Mouse (Mus musculus): ENCODE data around the gene Rnf8. TPM values are rescaled to one million over a fixed set of nuclear protein-coding genes. Genes with fewer than 3 reads are reported as not detected.
A peak's percentile ranks its signal among the peaks of the same experiment; 100 is the strongest.

The Rnf8 gene
- total and polyA plus RNA-seq, 3 experiments: 15.6 to 19.2 (median 18.1) TPM

- no peak overlapping the region for H3K4me3 ChIP-seq
- H3K4me1 ChIP-seq (ENCODE audit: control insufficient read depth, insufficient read depth, low read length): no peaks in the 10 kb centered on the region
- no peaks in the 10 kb centered on the region for H3K36me3 ChIP-seq (ENCODE audit: control insufficient read depth, insufficient read depth, low read length)
- WGBS: 72% methylated on average over 15 of the region's 15 CpGs
- no peak overlapping the region for H3K27ac ChIP-seq
- intact Hi-C loops (cut with DNase I): no loop called here
- H3K27me3 ChIP-seq (ENCODE audit: control insufficient read depth, insufficient read depth, low read length): no peaks in the 10 kb centered on the region
- no peak for TF ChIP-seq CTCF (IDR thresholded peaks at IDR 0.05)
- no peak for TF ChIP-seq POLR2A (IDR thresholded peaks at IDR 0.05; ENCODE audit: insufficient read depth, low read depth, low read length)
- no peak for TF ChIP-seq EP300 (IDR thresholded peaks at IDR 0.05; ENCODE audit: insufficient read depth, low read depth, low read length)
- H3K9ac ChIP-seq (ENCODE audit: low read depth, low read length): no peak overlapping the region
- H3K79me2 ChIP-seq (replicated peaks; ENCODE audit: control insufficient read depth, insufficient read depth, low read length): no peaks in the 10 kb centered on the region
- DNase-seq: peak in 1 of 2 experiments; percentile 19
Measured at GRCm38 (mm10) chr17:29595891-29596770, 18.5 kb upstream of the Rnf8 start.

GRCm38 (mm10) chr17:29596771-29597132, 17.8 kb upstream of the Rnf8 start:
- H3K36me3 ChIP-seq (ENCODE audit: control insufficient read depth, insufficient read depth, low read length): no peaks in the 10 kb centered on the region
- TF ChIP-seq POLR2A (IDR thresholded peaks at IDR 0.05; ENCODE audit: insufficient read depth, low read depth, low read length) (no peak), CTCF (IDR thresholded peaks at IDR 0.05) (no peak), EP300 (IDR thresholded peaks at IDR 0.05; ENCODE audit: insufficient read depth, low read depth, low read length) (no peak)

GRCm38 (mm10) chr17:29599051-29599450, 15.5 kb upstream of the Rnf8 start:
- H3K4me1 ChIP-seq (ENCODE audit: control insufficient read depth, insufficient read depth, low read length): no peaks in the 10 kb centered on the region
- H3K79me2 ChIP-seq (replicated peaks; ENCODE audit: control insufficient read depth, insufficient read depth, low read length): no peaks in the 10 kb centered on the region
- no peak overlapping the region for H3K27ac ChIP-seq
- H3K36me3 ChIP-seq (ENCODE audit: control insufficient read depth, insufficient read depth, low read length): no peaks in the 10 kb centered on the region
- H3K27me3 ChIP-seq (ENCODE audit: control insufficient read depth, insufficient read depth, low read length): no peaks in the 10 kb centered on the region
- TF ChIP-seq CTCF (IDR thresholded peaks at IDR 0.05) (no peak), EP300 (IDR thresholded peaks at IDR 0.05; ENCODE audit: insufficient read depth, low read depth, low read length) (no peak), POLR2A (IDR thresholded peaks at IDR 0.05; ENCODE audit: insufficient read depth, low read depth, low read length) (no peak)
- no peak overlapping the region for H3K9ac ChIP-seq (ENCODE audit: low read depth, low read length)
- H3K4me3 ChIP-seq: no peak overlapping the region
- no peak for DNase-seq
- WGBS: 96% methylated on average over 14 of the region's 14 CpGs
- intact Hi-C loops (cut with DNase I): no loop called here

More at GRCm38 (mm10) chr17:29596771-29597132, 17.8 kb upstream of the Rnf8 start:
- intact Hi-C loops (cut with DNase I): no loop called here
- H3K9ac ChIP-seq (ENCODE audit: low read depth, low read length): no peak overlapping the region
- H3K27ac ChIP-seq: no peak overlapping the region
- no peaks in the 10 kb centered on the region for H3K4me1 ChIP-seq (ENCODE audit: control insufficient read depth, insufficient read depth, low read length)
- no peak for DNase-seq
- H3K79me2 ChIP-seq (replicated peaks; ENCODE audit: control insufficient read depth, insufficient read depth, low read length): no peaks in the 10 kb centered on the region
- H3K27me3 ChIP-seq (ENCODE audit: control insufficient read depth, insufficient read depth, low read length): no peaks in the 10 kb centered on the region
- no peak overlapping the region for H3K4me3 ChIP-seq
- 89% methylated on average over 13 of the region's 13 CpGs for WGBS

GRCm38 (mm10) chr17:29599537-29599936, 15.1 kb upstream of the Rnf8 start:
- DNase-seq: no peak
- H3K79me2 ChIP-seq (replicated peaks; ENCODE audit: control insufficient read depth, insufficient read depth, low read length): no peaks in the 10 kb centered on the region
- no peaks in the 10 kb centered on the region for H3K27me3 ChIP-seq (ENCODE audit: control insufficient read depth, insufficient read depth, low read length)
- TF ChIP-seq CTCF (IDR thresholded peaks at IDR 0.05) (no peak), POLR2A (IDR thresholded peaks at IDR 0.05; ENCODE audit: insufficient read depth, low read depth, low read length) (no peak), EP300 (IDR thresholded peaks at IDR 0.05; ENCODE audit: insufficient read depth, low read depth, low read length) (no peak)
- H3K36me3 ChIP-seq (ENCODE audit: control insufficient read depth, insufficient read depth, low read length): no peaks in the 10 kb centered on the region
- H3K27ac ChIP-seq: no peak overlapping the region
- no peaks in the 10 kb centered on the region for H3K4me1 ChIP-seq (ENCODE audit: control insufficient read depth, insufficient read depth, low read length)
- intact Hi-C loops (cut with DNase I): no loop called here
- no peak overlapping the region for H3K4me3 ChIP-seq
- 88% methylated on average over 8 of the region's 8 CpGs for WGBS
- no peak overlapping the region for H3K9ac ChIP-seq (ENCODE audit: low read depth, low read length)

- Histone ChIP-seq H3K79me2 (replicated peaks; ENCODE audit: control insufficient read depth, insufficient read depth, low read length) (no peaks in the 10 kb centered on the region), H3K36me3 (ENCODE audit: control insufficient read depth, insufficient read depth, low read length) (no peaks in the 10 kb centered on the region), H3K27me3 (ENCODE audit: control insufficient read depth, insufficient read depth, low read length) (no peaks in the 10 kb centered on the region), H3K4me1 (ENCODE audit: control insufficient read depth, insufficient read depth, low read length) (no peaks in the 10 kb centered on the region), H3K9ac (ENCODE audit: low read depth, low read length) (no peak overlapping the region), H3K4me3 (no peak overlapping the region), H3K27ac (no peak overlapping the region)
- intact Hi-C loops (cut with DNase I): no loop called here
- no peak for TF ChIP-seq POLR2A (IDR thresholded peaks at IDR 0.05; ENCODE audit: insufficient read depth, low read depth, low read length)
- TF ChIP-seq EP300 (IDR thresholded peaks at IDR 0.05; ENCODE audit: insufficient read depth, low read depth, low read length): no peak
- TF ChIP-seq CTCF (IDR thresholded peaks at IDR 0.05): no peak
- DNase-seq: peak in 1 of 2 experiments; percentile 43
- WGBS: 55% methylated on average over 4 of the region's 4 CpGs
Measured at GRCm38 (mm10) chr17:29601391-29601790, 13.2 kb upstream of the Rnf8 start.

GRCm38 (mm10) chr17:29603283-29603682, 11.3 kb upstream of the Rnf8 start:
- H3K9ac ChIP-seq (ENCODE audit: low read depth, low read length): no peak overlapping the region
- H3K4me1 ChIP-seq (ENCODE audit: control insufficient read depth, insufficient read depth, low read length): no peaks in the 10 kb centered on the region
- no peaks in the 10 kb centered on the region for H3K79me2 ChIP-seq (replicated peaks; ENCODE audit: control insufficient read depth, insufficient read depth, low read length)
- intact Hi-C loops (cut with DNase I): loop anchor here (1.0 kb wide), 1 partner anchor 280 kb away; no protein-coding TSS in a partner anchor
- 13% methylated on average over 6 of the region's 6 CpGs for WGBS
- peak; percentile 69 to 88 for DNase-seq
- no peaks in the 10 kb centered on the region for H3K27me3 ChIP-seq (ENCODE audit: control insufficient read depth, insufficient read depth, low read length)
- no peak overlapping the region for H3K27ac ChIP-seq
- no peaks in the 10 kb centered on the region for H3K36me3 ChIP-seq (ENCODE audit: control insufficient read depth, insufficient read depth, low read length)
- no peak overlapping the region for H3K4me3 ChIP-seq
- peak; percentile 99; the same call in 1 of the 2 replicates for TF ChIP-seq CTCF (IDR thresholded peaks at IDR 0.05)
- 0 out of 2 replicates have a peak, but pooled peaks have one; percentile 35 for TF ChIP-seq EP300 (IDR thresholded peaks at IDR 0.05; ENCODE audit: insufficient read depth, low read depth, low read length)
- TF ChIP-seq POLR2A (IDR thresholded peaks at IDR 0.05; ENCODE audit: insufficient read depth, low read depth, low read length): no peak
